Mouse (Mus musculus) cerebellum, postnatal 36 days (tissue): ENCODE measurements around the gene Clcnkb.

Experiments
- DNase-seq, 2 experiments: peaks; one replicate each; pipeline ENCODE4 v3.0.0; 2021 to 2022; ENCODE audit warnings: mixed read lengths in 2 of 2

The Clcnkb gene

GRCm38 (mm10) chr4:141432666-141433065 is 16.9 kb upstream of the Clcnkb start:
- DNase-seq, result peak; percentile 48 to 50

- peak; percentile 82 to 84 for DNase-seq
Observed at GRCm38 (mm10) chr4:141430997-141431396, 15.2 kb upstream of the Clcnkb start.

GRCm38 (mm10) chr4:141429847-141430246 is 14.0 kb upstream of the Clcnkb start:
- no peak for DNase-seq

GRCm38 (mm10) chr4:141429381-141429780 is 13.6 kb upstream of the Clcnkb start:
- no peak for DNase-seq

GRCm38 (mm10) chr4:141427921-141428320 is 12.1 kb upstream of the Clcnkb start:
- DNase-seq, result no peak

- no peak for DNase-seq
Observed at GRCm38 (mm10) chr4:141426796-141427745, 11.3 kb upstream of the Clcnkb start.

GRCm38 (mm10) chr4:141425484-141426479 is 10.0 kb upstream of the Clcnkb start:
- DNase-seq, result peak; percentile 46 to 50

- no peak for DNase-seq
Observed at GRCm38 (mm10) chr4:141423691-141424431, 8.0 kb upstream of the Clcnkb start.

GRCm38 (mm10) chr4:141423288-141423687 is 7.5 kb upstream of the Clcnkb start:
- no peak for DNase-seq

- no peak for DNase-seq
Observed at GRCm38 (mm10) chr4:141422841-141423240, 7.0 kb upstream of the Clcnkb start.

- peak; percentile 41 to 54 for DNase-seq
Observed at GRCm38 (mm10) chr4:141421423-141421822, 5.6 kb upstream of the Clcnkb start.

- DNase-seq, result no peak
Observed at GRCm38 (mm10) chr4:141420886-141421285, 5.1 kb upstream of the Clcnkb start.

- no peak for DNase-seq
Observed at GRCm38 (mm10) chr4:141420192-141420829, 4.5 kb upstream of the Clcnkb start, which contains the start of gene Hspb7. Gene Hspb7, plus strand, starts transcription at chr4:141420779.

GRCm38 (mm10) chr4:141419398-141420191 is 3.8 kb upstream of the Clcnkb start:
- DNase-seq, result no peak

GRCm38 (mm10) chr4:141411430-141411992 is 4.3 kb downstream of the Clcnkb start:
- DNase-seq, result peak in 1 of 2 experiments; percentile 28

- no peak for DNase-seq
Observed at GRCm38 (mm10) chr4:141408577-141408976, 7.2 kb downstream of the Clcnkb start.

- DNase-seq, result no peak
Observed at GRCm38 (mm10) chr4:141406516-141407299, 9.1 kb downstream of the Clcnkb start.

- no peak for DNase-seq
Observed at GRCm38 (mm10) chr4:141405314-141405622, 10.5 kb downstream of the Clcnkb start.

GRCm38 (mm10) chr4:141404518-141405313 is 11.1 kb downstream of the Clcnkb start:
- DNase-seq, result peak; percentile 86 to 94
